Mouse (Mus musculus) E14TG2a.4 (cell line): ENCODE measurements around the gene Slc22a17.

ENCODE experiments used
- H3K27me3 ChIP-seq: 2 replicates; pipeline ENCODE4 v1.6.1; 2014; ENCODE audit warnings: low read length, control low read depth; ENCODE audit not compliant: insufficient read depth
- H3K36me3 ChIP-seq: 2 replicates; pipeline ENCODE4 v1.6.1; 2014; ENCODE audit warnings: low read length, control low read depth; ENCODE audit not compliant: insufficient read depth
- H3K4me1 ChIP-seq: replicated peaks from 2 replicates; pipeline ENCODE4 v1.6.1; 2014; ENCODE audit warnings: low read depth, low read length, control low read depth
- H3K4me3 ChIP-seq: replicated peaks from 2 replicates; pipeline ENCODE4 v1.5.1; 2014; ENCODE audit warnings: mild to moderate bottlenecking, low read length
- H3K9me3 ChIP-seq: 2 replicates; pipeline ENCODE4 v1.6.1; 2014; ENCODE audit warnings: low read length, control low read depth
- CTCF ChIP-seq: conservative IDR thresholded peaks from 2 replicates; pipeline ENCODE4 v1.5.1; 2014; ENCODE audit warnings: low read length
- NANOG ChIP-seq: IDR thresholded peaks from 2 replicates; pipeline ENCODE4 v1.6.1; 2014; ENCODE audit warnings: borderline replicate concordance, low read length, mixed read lengths
- POU5F1 ChIP-seq: IDR thresholded peaks from 2 replicates; pipeline ENCODE4 v1.6.1; 2014; ENCODE audit warnings: low read length, borderline replicate concordance

Gene Slc22a17

DNA sequence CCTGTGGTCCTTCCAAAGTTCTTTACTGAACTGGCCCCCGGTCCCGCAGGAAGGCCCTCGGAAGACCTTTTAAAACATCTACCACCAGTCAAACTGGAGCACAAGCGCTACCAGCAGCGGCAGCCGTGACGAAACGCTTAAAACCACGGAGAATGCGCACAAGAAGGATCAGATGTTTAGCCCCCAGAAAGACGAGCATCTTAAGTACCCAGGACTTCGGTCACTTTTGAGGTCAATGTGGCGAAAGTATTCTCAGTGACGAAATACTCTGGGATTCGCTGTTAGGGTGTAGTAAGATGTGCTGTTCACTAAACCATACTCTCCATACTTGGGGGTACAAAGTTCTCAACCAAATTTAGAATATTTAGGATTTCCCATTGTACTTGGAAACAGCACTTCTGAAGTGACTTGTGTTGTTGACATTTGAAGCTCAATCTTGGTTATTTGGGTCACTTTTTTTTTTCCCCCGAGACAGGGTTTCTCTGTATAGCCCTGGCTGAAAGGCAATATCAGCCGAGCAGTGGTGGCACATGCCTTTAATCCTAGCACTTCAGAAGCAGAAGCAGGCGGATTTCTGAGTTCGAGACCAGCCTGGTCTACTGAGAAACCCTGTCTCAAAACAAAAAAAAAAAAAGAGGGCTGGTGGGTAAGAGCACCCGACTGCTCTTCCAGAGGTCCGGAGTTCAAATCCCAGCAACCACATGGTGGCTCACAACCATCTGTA is 48.5 kb downstream of the Slc22a17 start:
- Histone ChIP-seq H3K4me3 (peak overlapping the region; percentile 94), H3K36me3 (no peaks in the 10 kb centered on the region), H3K27me3 (no peaks in the 10 kb centered on the region), H3K9me3 (no peaks in the 10 kb centered on the region), H3K4me1 (peaks cover 20% of the 10 kb centered on the region)
- TF ChIP-seq NANOG (no peak), POU5F1 (no peak), CTCF (no peak)

GRCm38 (mm10) chr14:54863501-54864312 is 49.2 kb downstream of the Slc22a17 start:
- Histone ChIP-seq H3K36me3 (no peaks in the 10 kb centered on the region), H3K27me3 (no peaks in the 10 kb centered on the region), H3K4me1 (peaks cover 20% of the 10 kb centered on the region), H3K4me3 (peak overlapping the region; percentile 94), H3K9me3 (no peaks in the 10 kb centered on the region)
- TF ChIP-seq CTCF (no peak), POU5F1 (no peak), NANOG (no peak)

DNA sequence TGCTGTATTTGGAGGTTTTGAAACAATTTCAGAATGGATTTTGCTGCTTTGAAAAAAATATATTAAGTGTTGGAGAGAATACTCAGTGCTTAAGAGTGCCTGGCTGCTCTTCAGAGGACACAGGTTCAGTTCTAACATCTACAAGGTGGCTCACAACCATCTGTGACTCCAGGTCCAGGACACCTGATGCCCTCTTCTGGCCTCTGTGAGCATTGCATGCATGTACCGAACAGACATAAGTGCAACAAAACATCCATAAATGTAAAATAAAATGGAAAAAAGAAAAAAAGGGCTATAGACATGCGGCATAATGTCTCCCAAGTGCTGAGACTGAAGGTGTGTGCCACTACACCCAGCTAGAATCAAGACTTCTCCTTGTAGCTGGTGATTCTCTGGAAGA is 52.4 kb downstream of the Slc22a17 start:
- Histone ChIP-seq H3K27me3 (no peaks in the 10 kb centered on the region), H3K36me3 (0 out of 2 replicates have a peak, but pooled peaks cover 4% of the 10 kb centered on the region), H3K9me3 (no peaks in the 10 kb centered on the region), H3K4me3 (no peak overlapping the region), H3K4me1 (peaks cover 12% of the 10 kb centered on the region)
- TF ChIP-seq CTCF (peak; percentile 44), NANOG (no peak), POU5F1 (no peak)

DNA sequence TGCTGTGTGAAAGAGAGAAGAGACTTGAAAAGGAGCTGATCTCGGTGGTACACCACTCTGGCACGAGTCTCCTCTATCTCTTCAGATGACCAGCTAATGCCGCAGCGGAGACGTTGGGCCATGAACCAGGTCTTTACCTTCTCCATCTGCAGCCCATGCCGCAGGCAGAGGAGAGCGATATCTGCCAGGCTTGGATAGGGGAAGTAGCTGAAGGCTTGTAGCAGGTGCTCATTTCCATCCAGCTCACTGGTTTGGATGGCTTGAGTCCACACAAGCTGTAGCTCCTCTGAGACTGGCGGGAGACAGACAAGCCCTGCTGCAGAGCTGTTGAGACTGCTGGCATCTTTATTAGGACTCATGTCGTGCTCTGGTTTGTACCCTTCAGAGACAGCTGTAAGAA is 55.0 kb downstream of the Slc22a17 start:
- Histone ChIP-seq H3K9me3 (no peaks in the 10 kb centered on the region), H3K27me3 (no peaks in the 10 kb centered on the region), H3K36me3 (0 out of 2 replicates have a peak, but pooled peaks cover 4% of the 10 kb centered on the region), H3K4me3 (no peak overlapping the region), H3K4me1 (no peaks in the 10 kb centered on the region)
- TF ChIP-seq CTCF (no peak), POU5F1 (no peak), NANOG (no peak)

- TF ChIP-seq POU5F1 (no peak), CTCF (no peak), NANOG (no peak)
- no peaks in the 10 kb centered on the region for H3K27me3 ChIP-seq
Observed at GRCm38 (mm10) chr14:54856703-54857102, 56.2 kb downstream of the Slc22a17 start.

More at GRCm38 (mm10) chr14:54856703-54857102, 56.2 kb downstream of the Slc22a17 start:
- 0 out of 2 replicates have a peak, but pooled peaks cover 4% of the 10 kb centered on the region for H3K36me3 ChIP-seq
- H3K4me1 ChIP-seq, result no peaks in the 10 kb centered on the region
- H3K9me3 ChIP-seq, result no peaks in the 10 kb centered on the region
- H3K4me3 ChIP-seq, result no peak overlapping the region
